Mouse (Mus musculus) cerebellum, adult 2 months (tissue): ENCODE data around the gene Nccrp1.

Source experiments
- CTCF ChIP-seq: fragments of 200-500 bp; IDR thresholded peaks from 2 replicates; pipeline ENCODE4 v1.5.1; 2011; ENCODE audit warnings: low read depth, mild to moderate bottlenecking, control low read depth, low read length, moderate library complexity, borderline replicate concordance; ENCODE audit not compliant: insufficient read depth
- POLR2A ChIP-seq: fragments of 200-500 bp; IDR thresholded peaks from 2 replicates; pipeline ENCODE4 v1.6.1; 2011; ENCODE audit warnings: low read length, control low read depth, borderline replicate concordance; ENCODE audit not compliant: insufficient read depth

DNA sequence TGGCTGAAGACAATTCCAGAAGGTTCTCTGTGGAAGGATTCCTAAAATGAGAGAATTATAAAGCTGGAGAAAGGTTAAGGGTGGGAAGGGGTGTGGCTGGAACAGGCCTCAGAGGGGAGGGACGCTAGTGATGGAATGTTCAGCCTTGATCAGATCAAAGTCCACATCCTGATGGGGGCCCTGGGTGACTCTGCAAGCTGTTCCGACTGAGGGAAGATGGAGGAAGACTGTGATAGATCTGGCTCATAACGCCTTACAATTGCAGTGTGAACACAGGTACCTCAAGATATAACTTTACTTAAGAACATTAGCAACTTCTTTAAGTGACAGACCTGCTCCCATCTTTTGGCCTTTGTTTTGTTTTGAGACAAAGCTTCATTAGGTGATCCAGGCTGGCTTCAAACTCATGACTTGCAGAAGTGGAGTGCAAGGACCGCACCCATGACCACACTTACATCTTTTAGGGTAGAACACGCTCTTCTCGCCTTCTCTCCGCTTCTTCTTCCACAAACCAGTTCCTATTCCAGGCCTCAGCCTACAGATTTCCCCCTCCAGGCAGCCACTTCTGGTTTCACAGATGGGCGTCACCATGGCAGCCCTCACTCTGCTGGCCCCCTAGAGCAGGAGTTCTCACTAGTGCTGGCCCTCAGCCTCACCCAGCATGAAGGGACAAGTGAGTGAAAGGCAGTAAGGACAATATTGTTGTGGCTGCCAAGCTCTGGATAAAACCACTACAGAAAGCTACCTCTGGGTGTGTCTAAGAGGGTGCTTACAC is 36.7 kb upstream of the Nccrp1 start:
- TF ChIP-seq POLR2A (no peak), CTCF (no peak)
